Mouse (Mus musculus) left cerebral cortex, adult 2 months (tissue): ENCODE data around the gene Elp5. TPM values are rescaled to one million over a fixed set of nuclear protein-coding genes. Genes with fewer than 3 reads are reported as not detected.
"Not testable (repeated sequence)": the region's sequence is repeated elsewhere in the genome, so short reads cannot be mapped to it uniquely, and the experiment has no call there.

Experiments
- DNase-seq, 2 experiments: peaks; one replicate each; pipeline ENCODE4 v3.0.0; 2021 to 2022; ENCODE audit warnings: low spot score in 2 of 2, mixed read lengths in 1 of 2; ENCODE audit errors: extremely low spot score in 1 of 2
- H3K27ac ChIP-seq: fragments of 200-600 bp; 2 replicates; pipeline ENCODE4 v1.8.1; 2022
- H3K4me3 ChIP-seq: fragments of 200-600 bp; 2 replicates; pipeline ENCODE4 v1.8.1; 2022
- CTCF ChIP-seq: fragments of 200-600 bp; IDR thresholded peaks from 2 replicates; pipeline ENCODE4 v1.8.1; 2022; ENCODE audit warnings: antibody characterized with exemption, mild to moderate bottlenecking, moderate library complexity
- intact Hi-C: fragments of 180-260 bp; cut with DNase I; formaldehyde crosslinking; loops from one replicate; pipeline ENCODE4 v1.15.1; 2025
- total RNA-seq, 2 experiments: library from RNA; stranded (reverse); gene quantifications; 2 replicates each; pipeline ENCODE4 v1.2.3; 2021

Elp5 gene
- total RNA-seq, 2 experiments from 2014 or later = 90.9 to 93.8 TPM

DNA sequence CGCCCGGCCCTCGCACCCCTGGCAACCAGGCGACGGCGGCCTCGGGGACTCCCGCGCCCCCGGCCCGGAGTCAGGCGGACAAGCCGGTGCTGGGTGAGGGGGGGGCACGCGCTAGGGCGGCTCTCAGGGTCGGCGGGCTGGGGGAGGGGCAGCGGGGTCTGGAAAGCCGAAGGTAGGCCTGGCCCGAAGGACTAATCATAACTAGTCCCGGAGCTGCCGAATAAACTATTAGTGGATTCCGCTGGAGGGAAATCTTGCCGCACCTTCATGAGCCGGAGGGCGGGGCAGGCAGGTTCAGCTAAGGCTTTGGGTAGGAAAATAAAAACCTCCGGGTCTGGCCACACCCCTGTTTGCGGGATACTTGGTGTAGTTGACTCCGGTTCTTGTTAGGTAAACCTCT lies 46.2 kb downstream of the Elp5 start:
- TF ChIP-seq CTCF = no peak
- intact Hi-C loops = no loop called here
- no peak overlapping the region for H3K27ac ChIP-seq
- peak overlapping the region; percentile 47 for H3K4me3 ChIP-seq
- DNase-seq = no peak

DNA sequence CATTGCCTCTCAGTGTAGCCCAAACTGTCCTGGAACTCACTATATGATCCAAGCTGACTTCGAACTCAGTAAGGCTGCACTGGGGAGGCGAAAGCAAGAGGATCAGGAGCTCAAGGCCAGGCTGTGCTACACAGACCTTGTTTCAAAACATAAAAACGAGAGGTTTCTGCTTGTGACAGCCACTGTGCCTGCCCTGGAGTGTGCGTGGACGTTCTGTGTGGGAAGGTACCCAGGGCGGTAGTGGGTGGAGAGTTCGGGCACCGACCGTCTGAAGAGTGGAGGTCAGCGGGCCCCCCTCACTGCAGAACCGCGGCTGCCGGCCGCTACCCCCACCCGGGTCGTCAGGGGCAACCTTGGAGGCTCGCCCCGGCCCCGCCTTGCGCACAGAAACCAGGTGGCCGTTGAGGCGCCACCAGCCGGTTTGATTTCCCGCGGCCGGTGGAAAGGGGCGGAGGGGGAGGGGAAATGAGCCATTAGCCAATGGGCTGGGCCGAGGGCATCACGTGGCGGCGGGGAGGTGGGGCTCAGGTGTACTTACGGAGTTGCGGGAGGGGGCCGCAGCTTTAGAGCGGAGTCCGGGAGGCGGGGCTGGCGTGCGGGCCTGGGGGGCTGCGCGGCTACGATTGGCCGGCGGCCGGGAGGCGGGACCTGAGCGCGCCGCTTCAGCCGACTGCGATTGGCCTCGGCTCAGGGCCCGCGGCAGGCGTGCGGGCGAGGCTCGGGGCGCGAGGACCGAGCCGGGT lies 47.0 kb downstream of the Elp5 start, which contains the start of gene Ybx2:
Gene Ybx2, plus strand, starts transcription at position 660 of the 743 bp plus-strand sequence.
- peak within 1 kb of the TSS; percentile 47 for H3K4me3 ChIP-seq
- no peak for TF ChIP-seq CTCF
- H3K27ac ChIP-seq = no peak within 1 kb of the TSS
- intact Hi-C loops = loop anchor here (2.0 kb wide), 2 partner anchors 45 to 277 kb away; partner anchors contain the start of genes Ctdnep1 and Slc16a11
- DNase-seq = peak; percentile 85 to 88

DNA sequence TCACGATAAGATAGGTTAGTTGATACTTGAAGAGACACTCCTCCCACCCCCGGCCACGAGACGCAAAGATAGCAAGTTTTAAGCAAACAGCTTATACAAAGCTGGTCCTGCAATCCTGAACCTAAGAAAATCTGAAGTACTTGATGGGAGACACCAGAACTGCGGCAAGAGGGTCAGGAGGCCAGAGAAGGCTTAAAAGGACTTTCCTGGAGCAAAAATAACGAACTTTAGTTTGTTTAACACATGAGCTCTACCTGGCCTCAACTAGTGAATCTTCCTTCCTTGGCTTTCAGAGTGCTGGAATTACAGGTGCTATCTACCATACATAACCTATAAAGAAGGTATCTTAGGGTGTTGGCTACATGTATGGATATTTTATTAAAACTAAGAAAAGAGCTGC lies 47.6 kb downstream of the Elp5 start:
- no peak overlapping the region for H3K27ac ChIP-seq
- no peak overlapping the region for H3K4me3 ChIP-seq
- TF ChIP-seq CTCF = no peak
- DNase-seq = no peak
- intact Hi-C loops = loop anchor here (1.0 to 5.0 kb wide), 4 partner anchors 15 to 278 kb away; partner anchors contain the start of genes Ctdnep1 and Slc16a11

DNA sequence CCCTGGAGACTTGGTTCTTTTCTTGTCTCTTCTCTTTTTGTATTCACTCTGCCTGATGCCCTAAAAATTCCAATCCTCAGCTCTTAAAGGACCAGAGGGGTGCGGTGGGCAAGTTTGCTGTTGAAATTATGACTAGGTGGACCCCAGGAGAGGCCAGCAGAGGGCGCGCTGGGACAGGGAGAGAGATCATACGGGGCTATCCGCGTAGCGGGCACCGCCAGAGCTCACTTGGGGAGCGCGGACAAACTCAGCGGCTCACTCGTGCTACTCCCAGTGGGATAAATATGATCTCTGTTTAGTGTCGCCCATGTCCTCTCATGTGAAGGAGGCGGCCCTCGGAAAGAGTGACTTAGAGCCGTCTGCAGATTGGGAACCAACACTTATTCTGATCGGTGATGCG lies 48.1 kb downstream of the Elp5 start:
- intact Hi-C loops = loop anchor here (1.0 to 5.0 kb wide), 4 partner anchors 15 to 279 kb away; partner anchors contain the start of genes Ctdnep1 and Slc16a11
- peak; percentile 91 for TF ChIP-seq CTCF
- no peak overlapping the region for H3K27ac ChIP-seq
- DNase-seq = peak; percentile 80 to 93
- no peak overlapping the region for H3K4me3 ChIP-seq

DNA sequence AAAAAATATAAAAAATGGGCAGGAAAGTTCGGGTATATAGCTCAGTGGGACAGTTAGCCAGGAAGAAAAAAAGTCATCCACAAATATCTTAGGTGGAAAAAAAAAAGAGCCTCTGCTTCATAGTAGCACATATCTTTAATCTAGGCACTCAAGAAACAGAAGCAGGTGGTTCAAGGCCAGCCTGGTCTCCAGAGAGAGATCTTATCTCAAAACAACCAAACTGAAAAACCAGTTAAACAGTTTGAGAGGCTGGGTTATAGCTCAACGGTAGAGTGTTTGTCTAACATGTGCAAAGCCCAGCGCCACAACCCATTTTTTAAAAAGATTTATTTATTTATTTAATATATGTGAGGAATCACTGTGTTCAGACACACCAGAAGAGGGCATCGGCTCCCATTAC lies 49.3 kb downstream of the Elp5 start:
- TF ChIP-seq CTCF = no peak
- Histone ChIP-seq H3K27ac (no peak overlapping the region), H3K4me3 (no peak overlapping the region)
- intact Hi-C loops = loop anchor here (5.0 kb wide), 1 partner anchor 124 kb away; no protein-coding TSS in a partner anchor
- no peak for DNase-seq

DNA sequence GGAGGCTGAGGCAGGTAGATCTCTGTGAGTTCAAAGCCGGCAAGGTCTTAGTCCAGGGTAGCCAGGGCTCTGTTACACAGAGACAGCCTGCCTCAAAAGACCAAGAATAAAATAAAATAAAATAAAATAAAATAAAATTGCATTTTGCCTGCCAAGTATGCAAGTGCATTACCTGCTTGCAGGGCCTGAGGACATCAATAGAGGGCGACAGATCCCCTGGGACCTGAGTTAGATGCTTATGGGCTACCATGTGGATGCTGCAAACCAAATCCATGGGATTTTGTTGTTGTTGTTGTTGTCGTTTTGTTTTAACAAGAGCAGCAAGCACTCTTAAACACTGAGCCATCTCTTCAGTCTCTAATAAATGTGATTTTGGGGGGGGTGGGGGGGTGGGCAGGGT lies 50.1 kb downstream of the Elp5 start:
- Histone ChIP-seq H3K27ac (no peak overlapping the region), H3K4me3 (no peak overlapping the region)
- intact Hi-C loops = loop anchor here (5.0 kb wide), 1 partner anchor 125 kb away; no protein-coding TSS in a partner anchor
- no peak for DNase-seq
- peak; percentile 42 for TF ChIP-seq CTCF

DNA sequence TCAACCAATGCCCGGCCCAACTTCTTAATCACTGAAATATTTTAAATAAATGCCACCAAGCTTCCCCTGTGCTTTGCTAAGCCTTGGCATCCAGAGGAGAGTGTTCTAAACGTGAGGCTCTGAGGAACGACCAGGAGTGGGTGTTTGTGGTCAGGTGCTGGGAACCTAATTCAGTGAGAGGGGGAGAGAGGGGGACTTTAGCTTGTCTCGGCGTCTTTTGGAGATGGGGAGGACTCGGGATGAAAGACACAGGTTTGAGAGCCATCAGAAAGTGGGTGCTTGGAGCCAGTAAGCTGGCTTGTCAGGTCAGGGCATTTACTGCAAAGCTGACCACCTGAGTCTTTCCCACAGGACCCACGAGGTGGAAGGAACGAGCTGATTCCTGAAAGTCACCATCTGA lies 50.5 kb downstream of the Elp5 start:
- intact Hi-C loops = loop anchor here (5.0 kb wide), 1 partner anchor 126 kb away; no protein-coding TSS in a partner anchor
- Histone ChIP-seq H3K27ac (no peak overlapping the region), H3K4me3 (no peak overlapping the region)
- no peak for TF ChIP-seq CTCF
- DNase-seq = no peak

DNA sequence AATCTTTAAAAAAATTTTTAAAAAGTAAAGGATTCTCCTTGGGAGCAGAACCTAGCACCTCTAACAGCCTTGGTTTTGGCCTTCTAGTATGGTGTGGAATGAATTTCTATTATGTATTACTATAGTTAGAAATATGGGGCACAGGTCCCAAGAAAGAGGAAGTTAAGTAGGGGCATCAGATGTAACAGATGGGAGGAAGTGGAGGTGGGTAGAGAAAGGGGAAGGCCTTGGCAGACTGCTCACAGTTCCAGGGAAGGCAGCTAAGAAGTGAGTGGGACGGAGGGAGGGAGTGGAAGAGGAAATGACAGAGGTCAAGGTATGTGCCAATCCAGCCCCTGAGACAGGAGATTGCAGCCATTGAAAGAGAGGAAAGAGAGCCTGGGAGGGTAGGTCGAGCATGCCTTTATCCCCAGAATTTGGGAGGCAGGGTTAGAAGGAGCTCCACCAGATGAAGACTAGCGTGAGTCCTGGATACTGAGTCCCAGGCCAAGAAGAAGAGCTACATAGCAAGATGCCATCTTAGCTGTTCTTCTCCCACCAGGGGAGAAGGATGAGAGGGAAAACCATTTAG lies 51.3 kb downstream of the Elp5 start:
- no peak for DNase-seq
- intact Hi-C loops = loop anchor here (5.0 kb wide), 1 partner anchor 126 kb away; no protein-coding TSS in a partner anchor
- no peak for TF ChIP-seq CTCF
- H3K4me3 ChIP-seq = no peak overlapping the region
- no peak overlapping the region for H3K27ac ChIP-seq

DNA sequence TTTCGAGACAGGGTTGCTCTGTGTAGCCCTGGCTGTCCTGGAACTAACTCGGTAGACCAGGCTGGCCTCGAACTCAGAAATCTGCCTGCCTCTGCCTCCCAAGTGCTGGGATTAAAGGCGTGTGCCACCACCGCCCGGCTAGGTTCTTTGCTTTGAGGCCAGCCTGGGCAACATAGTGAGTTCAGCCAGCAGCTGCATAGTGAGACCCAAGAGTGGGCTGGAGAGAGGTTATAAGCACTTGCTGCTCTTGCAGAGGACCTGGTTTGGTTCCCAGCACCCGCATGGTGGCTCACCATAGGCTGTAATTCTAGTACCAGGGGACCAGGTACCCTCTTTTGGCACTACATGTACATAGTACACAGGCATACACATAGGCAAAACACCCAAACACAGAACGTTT lies 52.1 kb downstream of the Elp5 start:
- not testable (repeated sequence) for H3K4me3 ChIP-seq, DNase-seq, H3K27ac ChIP-seq
- intact Hi-C loops = loop anchor here (5.0 kb wide), 1 partner anchor 127 kb away; no protein-coding TSS in a partner anchor

DNA sequence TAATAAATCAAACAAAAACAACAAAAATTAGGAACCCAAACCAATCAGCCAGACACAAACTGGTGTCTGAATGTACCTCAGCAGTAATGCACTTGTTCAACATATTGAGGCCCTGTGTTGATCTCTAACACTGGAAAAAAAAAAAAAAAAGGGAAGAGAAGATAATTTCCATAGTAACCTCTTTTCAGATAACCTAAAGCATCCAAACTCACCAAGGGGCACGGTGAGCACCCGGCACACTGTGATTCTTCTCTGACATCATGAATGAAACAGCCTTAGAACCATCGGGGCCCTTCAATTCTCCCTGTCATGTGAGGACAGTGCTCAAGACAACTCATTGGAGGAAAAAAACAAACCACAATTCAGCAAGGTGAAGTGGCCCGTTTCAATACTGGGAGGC lies 52.6 kb downstream of the Elp5 start:
- DNase-seq = no peak
- H3K4me3 ChIP-seq = no peak overlapping the region
- intact Hi-C loops = loop anchor here (5.0 kb wide), 1 partner anchor 128 kb away; no protein-coding TSS in a partner anchor
- no peak for TF ChIP-seq CTCF
- H3K27ac ChIP-seq = no peak overlapping the region

DNA sequence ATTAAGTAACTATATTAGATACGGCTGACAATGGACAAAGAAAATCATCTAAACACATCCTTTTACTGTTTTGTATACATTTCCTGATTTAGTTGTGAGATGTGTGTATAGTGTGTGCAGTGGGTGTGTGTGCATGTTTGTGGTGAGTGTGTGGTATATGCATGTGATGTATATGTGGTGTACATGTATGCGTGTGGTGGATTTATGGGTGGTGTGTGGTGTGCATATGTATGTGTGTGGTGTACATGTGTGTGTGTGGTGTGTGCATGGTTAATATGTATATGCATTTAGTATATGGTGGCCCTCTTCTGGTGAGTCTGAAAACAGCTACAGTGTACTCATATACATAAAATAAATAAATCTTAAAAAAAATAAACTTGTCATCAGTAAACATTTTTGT lies 54.8 kb downstream of the Elp5 start:
- H3K4me3 ChIP-seq = no peak overlapping the region
- no peak; the same call in 1 of the 2 replicates for TF ChIP-seq CTCF
- no peak for DNase-seq
- H3K27ac ChIP-seq = no peak overlapping the region
- intact Hi-C loops = no loop called here

DNA sequence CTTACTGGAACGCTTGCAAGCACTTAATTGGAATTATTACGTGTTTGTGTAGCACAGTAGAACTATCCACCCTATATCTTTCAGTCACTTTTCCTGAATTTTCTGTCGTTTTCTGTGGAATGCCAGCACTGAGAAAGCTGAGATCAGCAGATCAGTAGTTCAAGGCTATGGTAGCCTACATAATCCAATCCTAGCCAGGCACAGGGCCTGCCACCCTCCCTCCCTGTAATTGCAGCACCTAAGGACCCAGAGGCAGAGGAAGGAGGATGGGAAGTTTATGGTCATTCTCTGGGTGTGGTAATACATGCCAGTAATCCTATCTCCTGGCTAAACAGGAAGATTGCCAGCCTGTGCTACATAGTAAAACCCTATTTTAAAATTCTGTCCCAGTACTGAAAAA lies 59.5 kb downstream of the Elp5 start:
- no peak for DNase-seq
- intact Hi-C loops = no loop called here
- no peak for TF ChIP-seq CTCF
- no peak overlapping the region for H3K4me3 ChIP-seq
- H3K27ac ChIP-seq = peak overlapping the region; percentile 77
